Mouse (Mus musculus) G1E (cell line): Measurements from ENCODE around the gene Baz2b.

Source experiments
- CTCF ChIP-seq: IDR thresholded peaks from 2 replicates; pipeline ENCODE4 v1.5.1; 2012; ENCODE audit warnings: low read depth, low read length, inconsistent platforms, mixed read lengths
- GATA1 ChIP-seq: IDR thresholded peaks from 2 replicates; pipeline ENCODE4 v1.6.1; 2012; ENCODE audit warnings: borderline replicate concordance, low read length, inconsistent platforms, mixed read lengths
- GATA2 ChIP-seq: IDR thresholded peaks from 2 replicates; pipeline ENCODE4 v1.6.1; 2012; ENCODE audit warnings: low read depth, low read length, inconsistent platforms, borderline replicate concordance
- POLR2AphosphoS5 ChIP-seq: IDR thresholded peaks from 2 replicates; pipeline ENCODE4 v1.6.1; 2012; ENCODE audit warnings: low read depth, low read length, inconsistent platforms; ENCODE audit not compliant: insufficient replicate concordance

DNA sequence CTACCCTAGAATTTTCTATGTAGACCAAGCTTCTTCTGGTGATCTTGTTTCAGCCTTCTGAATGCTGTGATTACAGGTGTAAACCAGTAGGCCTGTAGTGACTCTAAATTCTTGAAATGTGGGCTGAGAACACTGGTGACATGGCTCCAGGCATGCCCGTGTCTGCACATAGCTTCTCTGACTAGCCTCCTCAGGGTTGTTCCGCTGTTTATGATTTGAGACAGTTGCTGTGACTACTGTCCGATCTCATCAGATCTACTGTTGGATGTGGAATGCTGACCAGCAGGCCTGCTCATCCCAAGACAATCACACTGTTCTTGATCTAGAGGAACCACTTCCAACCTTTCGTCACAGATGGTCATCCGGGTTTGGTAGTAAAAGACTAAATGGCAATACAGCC, 182.5 kb downstream of the Baz2b start:
- no peak for TF ChIP-seq CTCF
- no peak for TF ChIP-seq GATA1
- TF ChIP-seq POLR2AphosphoS5 = no peak
- TF ChIP-seq GATA2 = no peak
